Mouse (Mus musculus): Measurements from ENCODE around the gene Pgr15l. TPM values are rescaled to one million over a fixed set of nuclear protein-coding genes. Genes with fewer than 3 reads are reported as not detected.

The Pgr15l gene
- polyA plus RNA-seq (2017; shearing (Covaris generic)) = not detected

GRCm38 (mm10) chrX:97072369-97072768, at the start of gene Pgr15l:
Gene Pgr15l, plus strand, starts transcription at chrX:97072596.
- no peak for ATAC-seq

DNA sequence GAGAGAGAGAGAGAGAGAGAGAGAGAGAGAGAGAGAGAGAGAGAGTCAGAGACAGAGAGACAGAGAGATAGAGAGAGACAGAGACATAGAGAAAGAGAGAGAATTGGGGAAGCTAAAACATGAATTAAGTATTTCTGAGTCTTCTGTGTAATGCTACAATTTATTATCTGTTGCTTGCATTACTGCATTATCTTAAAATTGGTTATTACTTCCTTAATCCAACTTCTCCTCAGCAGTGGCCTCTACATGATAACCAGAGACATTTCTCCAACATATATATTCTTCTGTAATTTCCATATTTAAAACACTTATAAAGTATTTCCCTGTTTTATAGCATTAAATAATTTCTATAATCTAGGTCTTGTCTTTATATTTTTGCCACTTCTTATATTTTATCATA, 44.9 kb upstream of the Pgr15l start:
- ATAC-seq = no peak

DNA sequence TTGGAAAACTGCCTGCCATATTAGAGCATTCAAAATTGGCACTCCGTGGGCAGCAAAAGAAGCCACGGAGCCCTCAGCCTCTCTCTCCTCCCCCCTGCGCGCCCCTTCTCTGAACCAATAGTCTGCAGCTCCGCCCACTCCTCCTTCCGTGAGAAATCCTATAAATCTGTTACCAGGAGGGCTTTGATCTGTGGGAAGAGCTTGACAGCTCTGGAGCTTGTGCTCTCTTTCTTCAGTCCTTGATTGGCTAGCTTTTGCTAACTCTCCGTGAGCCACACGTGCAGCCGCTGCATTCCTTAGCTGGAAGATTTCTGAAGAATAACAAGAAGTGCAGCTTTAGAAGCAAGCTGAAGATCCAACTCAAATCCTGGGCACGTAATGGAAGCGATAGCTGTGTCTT, 2.6 kb upstream of the Pgr15l start:
- ATAC-seq = no peak

Measured in inflammation-experienced regulatory T-cells, adult 6 months (primary cell).